Mouse (Mus musculus) macrophage (primary cell): ENCODE measurements around the gene Htra2. TPM values are rescaled to one million over a fixed set of nuclear protein-coding genes. Genes with fewer than 3 reads are reported as not detected.

Experiments
- H3K27ac ChIP-seq: fragments of 350-480 bp; formaldehyde crosslinking; 2 replicates; pipeline ENCODE4 v1.9.0; 2021
- H3K36me3 ChIP-seq: fragments of 350-480 bp; formaldehyde crosslinking; 2 replicates; pipeline ENCODE4 v1.9.0; 2021; ENCODE audit errors: inconsistent target
- H3K4me3 ChIP-seq: fragments of 350-480 bp; formaldehyde crosslinking; 2 replicates; pipeline ENCODE4 v1.9.0; 2021; ENCODE audit errors: inconsistent target
- H3K79me2 ChIP-seq: fragments of 350-480 bp; formaldehyde crosslinking; 2 replicates; pipeline ENCODE4 v1.9.0; 2021; ENCODE audit errors: inconsistent target
- WGBS: methylation state at CpG from one replicate; pipeline ENCODE4 v1.1.7; 2026; ENCODE audit warnings: inconsistent platforms; ENCODE audit not compliant: missing documents; 5-methylcytosine and 5-hydroxymethylcytosine counted together
- polyA plus RNA-seq: library from polyadenylated mRNA; stranded (reverse); fragments of 250-400 nt; gene quantifications from 3 replicates; pipeline ENCODE4 v1.2.4, GENCODE M21; 2018; ENCODE audit warnings: inconsistent platforms

Gene Htra2
- polyA plus RNA-seq, 1 experiment from 2014 or later: 33.7 TPM

GRCm38 (mm10) chr6:83014482-83015466, 40.3 kb downstream of the Htra2 start:
- H3K4me3 ChIP-seq: no peak overlapping the region
- H3K27ac ChIP-seq: peak overlapping the region; percentile 85
- WGBS: 62% methylated on average over 12 of the region's 12 CpGs
- no peaks in the 10 kb centered on the region for H3K36me3 ChIP-seq
- H3K79me2 ChIP-seq: no peaks in the 10 kb centered on the region

DNA sequence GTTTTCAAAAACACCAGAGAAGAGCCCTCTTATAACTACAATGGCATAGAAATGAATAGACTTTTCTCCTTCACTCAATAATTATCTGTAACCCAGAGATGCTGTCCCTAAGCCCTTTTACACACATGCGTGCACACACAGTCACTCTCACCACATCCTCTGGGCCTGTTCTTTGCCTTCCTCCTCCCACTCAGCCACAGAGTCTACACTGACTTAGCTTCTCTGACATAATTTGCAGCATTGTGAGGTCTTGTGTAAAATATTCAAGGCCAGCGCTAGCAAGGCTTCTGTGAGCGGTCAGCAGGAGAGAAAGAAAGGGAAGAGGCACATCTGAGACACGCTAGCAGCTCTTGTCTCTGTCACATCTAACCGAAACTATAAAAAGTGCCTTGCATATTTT, 41.6 kb downstream of the Htra2 start:
- no peak overlapping the region for H3K4me3 ChIP-seq
- no peaks in the 10 kb centered on the region for H3K36me3 ChIP-seq
- H3K27ac ChIP-seq: peak overlapping the region; percentile 85
- 8% methylated on average over 5 of the region's 5 CpGs for WGBS
- no peaks in the 10 kb centered on the region for H3K79me2 ChIP-seq

DNA sequence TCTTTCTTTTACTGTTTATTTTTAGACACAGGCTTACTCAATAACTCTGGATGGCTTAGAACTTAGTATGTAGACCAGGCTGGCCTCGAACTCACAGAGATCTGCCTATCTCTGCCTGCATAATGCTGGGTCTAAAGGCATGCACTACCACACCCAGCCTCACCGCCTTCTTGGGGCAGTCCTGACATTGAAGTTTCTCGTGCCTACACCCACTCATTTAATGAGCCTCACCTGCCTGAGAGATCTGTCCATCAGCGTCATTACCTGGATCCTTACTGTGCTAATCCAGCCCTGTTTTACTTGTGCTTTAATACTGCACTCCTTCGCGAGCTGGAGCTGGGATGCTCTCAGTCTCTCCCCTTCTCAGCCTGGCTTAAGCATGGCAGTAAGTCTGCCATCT, 43.3 kb downstream of the Htra2 start:
- Histone ChIP-seq H3K27ac (no peak overlapping the region), H3K79me2 (no peaks in the 10 kb centered on the region), H3K4me3 (no peak overlapping the region), H3K36me3 (no peaks in the 10 kb centered on the region)
- 92% methylated on average over 6 of the region's 6 CpGs for WGBS

GRCm38 (mm10) chr6:83011255-83011654, 43.8 kb downstream of the Htra2 start:
- Histone ChIP-seq H3K4me3 (no peak overlapping the region), H3K27ac (no peak overlapping the region), H3K79me2 (no peaks in the 10 kb centered on the region), H3K36me3 (no peaks in the 10 kb centered on the region)
- 66% methylated on average over 7 of the region's 7 CpGs for WGBS

DNA sequence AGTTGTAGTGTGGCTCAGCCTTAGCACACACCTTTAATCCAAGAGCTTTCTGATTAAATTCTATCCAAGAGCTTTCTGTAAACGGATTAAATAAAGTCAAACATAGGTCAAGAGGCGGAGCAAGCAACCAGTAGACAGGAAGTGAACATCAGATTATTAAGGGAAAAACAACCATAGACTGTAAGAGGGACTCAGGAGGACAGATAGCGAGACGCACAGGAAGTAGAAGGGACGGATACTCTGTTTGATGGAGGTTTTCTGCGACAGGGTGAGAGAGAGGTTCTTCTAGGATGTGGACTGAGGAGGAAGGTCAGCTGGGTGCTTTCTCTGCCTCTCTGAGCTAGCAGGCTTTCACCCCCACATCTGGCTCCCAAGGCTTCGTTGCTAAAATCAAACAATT, 45.1 kb downstream of the Htra2 start:
- H3K27ac ChIP-seq: peak overlapping the region; percentile 76
- no peaks in the 10 kb centered on the region for H3K36me3 ChIP-seq
- no peaks in the 10 kb centered on the region for H3K79me2 ChIP-seq
- no peak overlapping the region; the same call in 1 of the 2 replicates for H3K4me3 ChIP-seq
- 24% methylated on average over 7 of the region's 7 CpGs for WGBS

- Histone ChIP-seq H3K79me2 (peaks cover 10% of the 10 kb centered on the region), H3K36me3 (no peaks in the 10 kb centered on the region), H3K4me3 (no peak overlapping the region), H3K27ac (peak overlapping the region; percentile 76)
- WGBS: 2% methylated on average over 3 of the region's 3 CpGs
These were observed 46.4 kb downstream of the Htra2 start for GRCm38 (mm10) chr6:83008659-83009058.

DNA sequence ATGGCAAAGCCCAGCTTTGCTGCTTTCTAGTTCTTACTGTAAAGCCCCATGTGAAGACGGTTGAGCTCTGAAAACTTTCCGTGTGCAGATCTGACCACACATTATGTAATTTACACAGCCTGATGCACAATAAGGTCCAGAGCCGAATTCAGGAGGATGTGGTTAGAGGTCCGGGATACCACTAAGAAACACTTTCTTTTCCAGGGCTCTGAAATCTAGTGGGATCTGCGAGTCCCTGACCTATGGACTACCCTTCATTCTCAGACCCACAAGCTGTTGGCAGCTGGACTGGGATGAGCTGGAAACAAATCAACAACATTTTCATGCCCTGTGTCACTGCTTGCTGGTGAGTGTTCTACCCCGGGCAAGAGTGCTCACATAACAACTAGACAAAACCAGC, 49.0 kb downstream of the Htra2 start:
- WGBS: 3% methylated on average over 6 of the region's 6 CpGs
- Histone ChIP-seq H3K4me3 (no peak overlapping the region), H3K36me3 (no peaks in the 10 kb centered on the region), H3K79me2 (peaks cover 29% of the 10 kb centered on the region), H3K27ac (peak overlapping the region; percentile 99)

DNA sequence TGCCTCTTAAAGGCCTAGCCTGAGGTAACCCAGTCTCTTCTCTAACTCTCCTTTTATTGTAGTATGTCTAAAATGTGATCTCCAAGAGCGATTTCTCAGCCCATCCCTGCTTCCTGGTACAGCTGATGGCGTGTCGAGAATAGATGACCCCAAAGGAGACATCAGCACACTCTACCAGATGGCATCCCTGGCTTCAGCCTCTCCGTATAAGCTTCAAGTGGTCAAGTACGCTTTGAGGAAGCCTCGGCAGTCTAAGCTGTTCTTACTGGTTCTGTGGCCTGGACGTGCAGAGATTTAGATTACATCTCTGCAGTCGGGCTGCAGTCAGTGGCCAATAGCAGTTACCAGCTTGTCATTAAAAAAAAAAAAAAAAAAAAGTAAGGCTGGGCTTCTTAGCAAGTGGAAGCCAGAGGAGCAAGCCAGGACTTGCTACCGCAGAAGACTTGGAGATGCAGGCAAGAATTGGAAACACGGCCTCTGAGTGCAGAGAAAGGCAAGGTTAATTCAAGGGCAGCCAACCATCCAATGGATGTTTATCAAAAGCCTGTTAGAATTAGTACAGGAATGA, 49.5 kb downstream of the Htra2 start:
- peaks cover 29% of the 10 kb centered on the region for H3K79me2 ChIP-seq
- no peak overlapping the region for H3K4me3 ChIP-seq
- no peaks in the 10 kb centered on the region for H3K36me3 ChIP-seq
- WGBS: 46% methylated on average over 10 of the region's 10 CpGs
- H3K27ac ChIP-seq: peak overlapping the region; percentile 99

DNA sequence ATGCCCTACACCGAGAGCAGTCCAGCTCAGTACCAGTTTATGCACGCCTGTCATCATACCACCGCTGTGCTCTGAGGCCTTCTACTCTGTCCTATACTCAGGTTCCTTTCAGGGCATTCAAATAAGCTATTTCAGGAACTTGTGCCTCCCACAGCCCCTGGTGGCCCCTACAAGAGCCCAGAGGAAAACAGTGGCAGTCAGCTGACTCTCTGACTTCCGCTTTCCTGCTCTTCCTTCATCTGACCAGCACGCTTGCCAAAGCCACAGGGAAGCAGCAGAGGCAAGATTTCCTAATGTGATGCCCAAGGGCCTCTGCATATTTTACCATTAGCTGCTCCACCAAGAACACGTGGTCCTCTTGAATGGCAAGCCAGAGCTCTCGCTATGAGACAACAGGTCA, 50.2 kb downstream of the Htra2 start:
- peak overlapping the region; percentile 48 for H3K4me3 ChIP-seq
- H3K79me2 ChIP-seq: peaks cover 29% of the 10 kb centered on the region
- no peaks in the 10 kb centered on the region for H3K36me3 ChIP-seq
- H3K27ac ChIP-seq: peak overlapping the region; percentile 99
- WGBS: under 1% methylated on average over 7 of the region's 7 CpGs

- Histone ChIP-seq H3K79me2 (peaks cover 29% of the 10 kb centered on the region), H3K4me3 (peak overlapping the region; percentile 48), H3K36me3 (no peaks in the 10 kb centered on the region), H3K27ac (peak overlapping the region; percentile 99)
- WGBS: 40% methylated on average over 2 of the region's 2 CpGs
These were observed 50.8 kb downstream of the Htra2 start for GRCm38 (mm10) chr6:83004309-83004708.

GRCm38 (mm10) chr6:83003850-83004249, 51.2 kb downstream of the Htra2 start:
- peak overlapping the region; percentile 48 for H3K4me3 ChIP-seq
- peak overlapping the region; percentile 99 for H3K27ac ChIP-seq
- H3K36me3 ChIP-seq: no peaks in the 10 kb centered on the region
- peaks cover 29% of the 10 kb centered on the region for H3K79me2 ChIP-seq
- WGBS: 91% methylated on average over 5 of the region's 5 CpGs

DNA sequence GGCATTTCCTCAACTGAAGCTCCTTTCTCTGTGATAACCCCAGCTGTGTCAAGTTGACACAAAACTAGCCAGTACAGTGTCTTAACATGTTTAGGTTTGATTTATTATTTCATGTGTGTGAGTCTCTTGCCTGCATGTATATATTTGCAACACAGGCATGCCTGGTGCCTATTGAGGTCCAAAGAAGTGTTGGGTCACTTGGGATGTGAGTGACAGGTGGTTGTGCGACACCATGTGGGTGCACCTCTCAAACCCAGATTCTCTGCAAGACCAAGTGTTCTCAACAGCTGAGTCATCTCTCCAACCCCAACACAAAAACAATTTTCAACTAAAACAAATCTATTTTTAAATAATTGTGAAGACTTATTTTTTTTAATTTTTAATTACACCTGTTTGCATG, 52.0 kb downstream of the Htra2 start:
- H3K4me3 ChIP-seq: peak overlapping the region; percentile 48; the same call in 1 of the 2 replicates
- H3K36me3 ChIP-seq: no peaks in the 10 kb centered on the region
- H3K79me2 ChIP-seq: peaks cover 29% of the 10 kb centered on the region
- WGBS: 71% methylated on average over 1 of the region's 1 CpGs
- H3K27ac ChIP-seq: peak overlapping the region; percentile 99
